Mouse (Mus musculus): Measurements from ENCODE around the gene Evx1. TPM values are rescaled to one million over a fixed set of nuclear protein-coding genes. Genes with fewer than 3 reads are reported as not detected.

The Evx1 gene
- total RNA-seq (2021), result not detected
- long read RNA-seq, experiment 1, result 0 reads
- long read RNA-seq, experiment 2, result 0 reads

- no peak for TF ChIP-seq CTCF (conservative IDR thresholded peaks at IDR 0.05)
- no peak within 1 kb of the TSS for H3K4me3 ChIP-seq
- H3K27ac ChIP-seq, result no peak within 1 kb of the TSS
- DNase-seq (ENCODE audit: low spot score in 2 of 2), result no peak
These were observed at the start of gene Evx1 for GRCm38 (mm10) chr6:52313391-52314303. Evx1 (plus strand) TSS chr6:52313498.

- Histone ChIP-seq H3K4me3 (no peak overlapping the region), H3K27ac (no peak overlapping the region)
- no peak for TF ChIP-seq CTCF (conservative IDR thresholded peaks at IDR 0.05)
- DNase-seq (ENCODE audit: low spot score in 2 of 2), result no peak
These were observed 49.0 kb upstream of the Evx1 start for GRCm38 (mm10) chr6:52264106-52264790.

- TF ChIP-seq CTCF (conservative IDR thresholded peaks at IDR 0.05), result no peak
- DNase-seq (ENCODE audit: low spot score in 2 of 2), result no peak
- Histone ChIP-seq H3K27ac (no peak overlapping the region), H3K4me3 (no peak overlapping the region)
These were observed 47.9 kb upstream of the Evx1 start for GRCm38 (mm10) chr6:52265306-52265912.

- TF ChIP-seq CTCF (conservative IDR thresholded peaks at IDR 0.05), result no peak
- H3K27ac ChIP-seq, result no peak overlapping the region
- DNase-seq (ENCODE audit: low spot score in 2 of 2), result no peak
- no peak overlapping the region for H3K4me3 ChIP-seq
These were observed 47.2 kb upstream of the Evx1 start for GRCm38 (mm10) chr6:52265913-52266665.

GRCm38 (mm10) chr6:52266666-52266985 lies 46.7 kb upstream of the Evx1 start:
- TF ChIP-seq CTCF (conservative IDR thresholded peaks at IDR 0.05), result no peak
- Histone ChIP-seq H3K27ac (no peak overlapping the region), H3K4me3 (no peak overlapping the region)
- DNase-seq (ENCODE audit: low spot score in 2 of 2), result no peak

GRCm38 (mm10) chr6:52267221-52267620 lies 46.1 kb upstream of the Evx1 start:
- DNase-seq (ENCODE audit: low spot score in 2 of 2), result no peak
- Histone ChIP-seq H3K27ac (no peak overlapping the region), H3K4me3 (no peak overlapping the region)
- no peak for TF ChIP-seq CTCF (conservative IDR thresholded peaks at IDR 0.05)

- no peak for TF ChIP-seq CTCF (conservative IDR thresholded peaks at IDR 0.05)
- no peak for DNase-seq (ENCODE audit: low spot score in 2 of 2)
- Histone ChIP-seq H3K4me3 (no peak overlapping the region), H3K27ac (no peak overlapping the region)
These were observed 45.6 kb upstream of the Evx1 start for GRCm38 (mm10) chr6:52267691-52268090.

- Histone ChIP-seq H3K4me3 (no peak overlapping the region), H3K27ac (no peak overlapping the region)
- no peak for TF ChIP-seq CTCF (conservative IDR thresholded peaks at IDR 0.05)
- no peak for DNase-seq (ENCODE audit: low spot score in 2 of 2)
These were observed 45.0 kb upstream of the Evx1 start for GRCm38 (mm10) chr6:52268341-52268740.

GRCm38 (mm10) chr6:52268756-52269155 lies 44.5 kb upstream of the Evx1 start:
- no peak overlapping the region for H3K27ac ChIP-seq

GRCm38 (mm10) chr6:52270494-52271480 lies 42.5 kb upstream of the Evx1 start:
- no peak overlapping the region for H3K4me3 ChIP-seq
- TF ChIP-seq CTCF (conservative IDR thresholded peaks at IDR 0.05), result peak; percentile 92
- H3K27ac ChIP-seq, result no peak overlapping the region
- peak; percentile 27 to 53 for DNase-seq (ENCODE audit: low spot score in 2 of 2)

More at GRCm38 (mm10) chr6:52268756-52269155, 44.5 kb upstream of the Evx1 start:
- no peak for DNase-seq (ENCODE audit: low spot score in 2 of 2)
- no peak for TF ChIP-seq CTCF (conservative IDR thresholded peaks at IDR 0.05)
- H3K4me3 ChIP-seq, result no peak overlapping the region

- Histone ChIP-seq H3K4me3 (no peak overlapping the region), H3K27ac (no peak overlapping the region)
- TF ChIP-seq CTCF (conservative IDR thresholded peaks at IDR 0.05), result no peak
- no peak for DNase-seq (ENCODE audit: low spot score in 2 of 2)
These were observed 40.3 kb upstream of the Evx1 start for GRCm38 (mm10) chr6:52272766-52273655.
